Mouse (Mus musculus) lung, postnatal 0 days (tissue): Measurements from ENCODE around the gene Txlng. TPM values are rescaled to one million over a fixed set of nuclear protein-coding genes. Genes with fewer than 3 reads are reported as not detected.

Experiments
- ATAC-seq: fragments of 200-750 bp; cut with Nextera tagmentation; 2 replicates; pipeline ENCODE4 v1.8.0; 2017; ENCODE audit warnings: moderate library complexity
- DNase-seq: peaks from one replicate; pipeline ENCODE4 v3.0.0-alpha.2; 2016; ENCODE audit warnings: low spot score
- H3K27ac ChIP-seq: fragments of 300-500 bp; sonication (generic); 2 replicates; pipeline ENCODE4 v1.5.1; 2014; ENCODE audit warnings: antibody characterized with exemption, mild to moderate bottlenecking, low read length, mixed read lengths
- H3K27me3 ChIP-seq: fragments of 300-500 bp; sonication (generic); replicated peaks from 2 replicates; pipeline ENCODE4 v1.6.1; 2014; ENCODE audit warnings: low read length, mixed read lengths; ENCODE audit not compliant: insufficient read depth
- H3K36me3 ChIP-seq: fragments of 300-500 bp; sonication (generic); 2 replicates; pipeline ENCODE4 v1.6.1; 2014; ENCODE audit warnings: low read length, mixed read lengths; ENCODE audit not compliant: insufficient read depth
- H3K4me1 ChIP-seq: fragments of 300-500 bp; sonication (generic); 2 replicates; pipeline ENCODE4 v1.6.1; 2014; ENCODE audit warnings: antibody characterized with exemption, low read depth, low read length, mixed read lengths; ENCODE audit not compliant: insufficient read depth
- H3K4me2 ChIP-seq: fragments of 300-500 bp; sonication (generic); replicated peaks from 2 replicates; pipeline ENCODE4 v1.6.1; 2014; ENCODE audit warnings: low read depth, mild to moderate bottlenecking, low read length, moderate library complexity, mixed read lengths
- H3K4me3 ChIP-seq: fragments of 300-500 bp; sonication (generic); 2 replicates; pipeline ENCODE4 v1.5.1; 2014; ENCODE audit warnings: low read depth, low read length
- H3K9ac ChIP-seq: fragments of 300-500 bp; sonication (generic); replicated peaks from 2 replicates; pipeline ENCODE4 v1.6.1; 2014; ENCODE audit warnings: low read depth, mild to moderate bottlenecking
- H3K9me3 ChIP-seq: fragments of 300-500 bp; sonication (generic); 2 replicates; pipeline ENCODE4 v1.6.1; 2016; ENCODE audit warnings: low read length, mixed read lengths
- CTCF ChIP-seq: IDR thresholded peaks from 2 replicates; pipeline ENCODE4 v1.5.1; 2016; ENCODE audit warnings: antibody characterized with exemption, mild to moderate bottlenecking
- EP300 ChIP-seq: IDR thresholded peaks from 2 replicates; pipeline ENCODE4 v1.6.1; 2016; ENCODE audit warnings: antibody characterized with exemption, mild to moderate bottlenecking, control low read depth
- WGBS: fragments of 180-500 bp; shearing (Covaris S2); extraction: QIAGEN DNeasy Blood & Tissue Kit; methylation state at CpG from one replicate; pipeline ENCODE4 v1.1.7; 2014; 5-methylcytosine and 5-hydroxymethylcytosine counted together
- microRNA counts: library from miRNA; unstranded; fragments of <30 nt; microRNA quantifications from one replicate; lab custom pipeline; 2015
- microRNA-seq: library from miRNA; unstranded; fragments of <30 nt; microRNA quantifications from one replicate; pipeline ENCODE4, GENCODE M21; 2016
- polyA plus RNA-seq: library from polyadenylated mRNA; unstranded; fragments of >200 nt; fragmentation: Nextera tagmentation; extraction: Ambion mirVana; gene quantifications from 2 replicates; pipeline ENCODE4 v1.2.1, GENCODE M21; 2015

The Txlng gene
- polyA plus RNA-seq, 1 experiment from 2014 or later = 11.5 TPM

GRCm38 (mm10) chrX:162754314-162754713 is 74.9 kb downstream of the Txlng start:
- DNase-seq (no peak), ATAC-seq (no peak)
- Histone ChIP-seq H3K9me3 (no peaks in the 10 kb centered on the region), H3K36me3 (no peaks in the 10 kb centered on the region), H3K4me3 (no peak overlapping the region), H3K9ac (no peak overlapping the region), H3K4me1 (no peaks in the 10 kb centered on the region), H3K4me2 (no peak overlapping the region), H3K27ac (no peak overlapping the region), H3K27me3 (no peaks in the 10 kb centered on the region)
- TF ChIP-seq CTCF (no peak), EP300 (no peak)
- WGBS = 87% methylated on average over 4 of the region's 4 CpGs

DNA sequence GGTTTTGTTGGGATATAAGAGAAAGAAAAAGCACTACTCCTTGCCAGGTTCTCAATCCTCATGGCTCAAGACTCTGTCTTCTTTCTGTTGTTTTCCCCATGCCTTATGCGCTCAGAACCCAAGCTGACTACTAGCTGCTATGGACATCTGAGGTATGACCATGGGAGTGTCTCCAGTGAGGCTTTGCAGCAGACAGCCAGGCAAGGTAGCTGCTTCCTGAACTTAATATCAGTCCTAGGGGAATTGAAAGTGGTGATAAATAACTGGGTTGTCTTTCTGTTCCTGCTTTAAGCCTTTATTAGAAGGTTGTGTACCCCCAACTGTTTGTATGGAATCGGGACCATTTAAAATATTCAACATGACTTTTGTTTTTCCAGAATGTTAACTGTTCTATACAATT is 76.8 kb downstream of the Txlng start:
- H3K36me3 ChIP-seq = no peaks in the 10 kb centered on the region
- no peak overlapping the region for H3K9ac ChIP-seq
- H3K27ac ChIP-seq = no peak overlapping the region
- no peak overlapping the region for H3K4me3 ChIP-seq
- WGBS = 98% methylated on average over 2 of the region's 2 CpGs
- DNase-seq (no peak), ATAC-seq (no peak)
- H3K27me3 ChIP-seq = no peaks in the 10 kb centered on the region
- H3K4me2 ChIP-seq = no peak overlapping the region
- no peaks in the 10 kb centered on the region for H3K4me1 ChIP-seq
- TF ChIP-seq EP300 (no peak), CTCF (no peak)
- H3K9me3 ChIP-seq = no peaks in the 10 kb centered on the region

DNA sequence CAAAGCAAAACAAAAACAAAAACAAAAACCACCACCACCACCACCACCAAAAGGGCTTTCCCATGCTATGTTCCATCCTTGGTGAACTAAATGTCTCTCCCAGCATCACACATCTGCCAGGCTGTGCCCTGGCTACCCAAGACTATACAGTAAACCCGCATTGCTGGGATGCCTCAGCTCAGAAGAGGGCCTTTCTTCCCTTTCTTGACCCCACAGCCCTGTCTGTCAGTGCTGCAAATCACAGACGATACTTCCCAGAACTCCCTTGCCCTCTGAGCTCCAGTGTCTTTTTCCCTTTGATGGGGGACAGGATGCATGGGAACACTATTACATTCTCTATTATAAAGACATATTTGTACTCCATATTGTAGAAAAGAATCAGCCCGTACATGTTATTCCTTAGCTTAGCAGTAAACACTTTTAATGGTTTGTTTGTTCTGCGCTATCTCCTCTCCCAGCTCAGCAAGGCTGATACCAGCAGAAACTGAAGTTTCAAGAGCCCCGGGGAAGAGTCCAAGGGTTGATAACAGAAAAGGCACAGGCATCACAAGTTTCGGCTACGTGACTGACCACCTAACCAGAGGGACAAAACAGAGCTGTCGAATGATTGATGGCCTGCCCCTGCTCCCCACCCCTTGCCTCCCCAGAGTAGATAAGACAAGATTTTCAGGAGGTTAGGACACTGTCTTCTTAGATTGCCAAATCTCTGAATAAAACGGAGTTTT is 80.4 kb downstream of the Txlng start:
- Histone ChIP-seq H3K27me3 (no peaks in the 10 kb centered on the region), H3K4me1 (no peaks in the 10 kb centered on the region), H3K9ac (no peak overlapping the region), H3K27ac (no peak overlapping the region), H3K9me3 (no peaks in the 10 kb centered on the region), H3K4me3 (no peak overlapping the region), H3K36me3 (no peaks in the 10 kb centered on the region), H3K4me2 (no peak overlapping the region)
- ATAC-seq (no peak), DNase-seq (peak; percentile 23)
- TF ChIP-seq CTCF (no peak), EP300 (no peak)
- 40% methylated on average over 9 of the region's 9 CpGs for WGBS

- no peaks in the 10 kb centered on the region for H3K9me3 ChIP-seq
- H3K9ac ChIP-seq = no peak overlapping the region
- ATAC-seq = peak; percentile 85
- 18% methylated on average over 9 of the region's 9 CpGs for WGBS
- H3K27ac ChIP-seq = peak overlapping the region; percentile 85
- TF ChIP-seq CTCF (no peak), EP300 (no peak)
- H3K4me2 ChIP-seq = peak overlapping the region; percentile 51
- no peaks in the 10 kb centered on the region for H3K4me1 ChIP-seq
- no peaks in the 10 kb centered on the region for H3K27me3 ChIP-seq
- H3K4me3 ChIP-seq = peak overlapping the region; percentile 37
- no peaks in the 10 kb centered on the region for H3K36me3 ChIP-seq
- DNase-seq = peak; percentile 79
These were observed 93.1 kb downstream of the Txlng start for GRCm38 (mm10) chrX:162736140-162736659.

DNA sequence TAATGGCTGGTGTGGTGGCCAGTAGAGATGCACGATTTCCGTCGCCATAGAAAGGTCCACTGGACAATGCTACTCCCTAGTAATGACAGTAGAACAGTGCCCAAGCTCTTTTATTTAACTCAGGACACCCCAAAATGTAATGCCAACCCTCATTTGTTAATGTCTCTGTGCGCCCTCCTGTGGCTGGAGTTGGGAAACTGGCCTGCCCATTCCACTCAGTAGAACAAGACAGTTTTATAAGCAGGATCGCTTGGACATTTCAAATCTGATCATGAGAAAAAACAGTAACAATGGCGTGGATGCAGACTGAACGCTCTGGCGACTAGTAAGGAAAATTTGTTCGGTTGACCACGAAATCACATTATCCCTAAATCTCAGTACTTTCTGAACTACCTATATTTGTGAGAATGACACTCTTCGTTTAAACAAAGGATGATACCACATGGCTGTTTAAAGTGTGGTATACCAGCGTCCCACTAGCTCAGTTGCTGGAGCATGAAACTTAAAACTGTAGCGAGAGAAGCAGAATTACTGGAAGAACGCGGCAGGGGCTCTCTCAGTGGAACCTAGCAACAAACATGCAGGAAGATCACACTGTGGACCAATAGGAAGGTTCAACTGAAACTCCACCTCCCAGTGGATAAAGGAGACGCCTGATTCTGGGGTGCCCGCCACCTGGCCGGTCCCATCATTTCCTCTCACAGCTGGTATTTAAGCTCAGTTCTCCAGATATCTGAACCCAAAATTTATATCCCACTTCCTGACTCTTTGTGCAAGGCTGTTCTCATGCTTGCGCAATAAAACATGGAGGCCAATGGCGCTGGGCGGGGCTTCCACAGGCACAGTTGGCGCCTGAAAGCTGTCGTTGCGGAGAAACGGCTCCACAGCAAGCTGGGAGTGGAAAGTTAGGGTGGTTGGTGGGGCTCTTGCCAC is 94.0 kb downstream of the Txlng start:
- no peak overlapping the region; the same call in 1 of the 2 replicates for H3K9ac ChIP-seq
- peak; percentile 83 for ATAC-seq

GRCm38 (mm10) chrX:162730031-162730430 is 99.2 kb downstream of the Txlng start:
- Histone ChIP-seq H3K27me3 (no peaks in the 10 kb centered on the region), H3K27ac (no peak overlapping the region), H3K4me3 (no peak overlapping the region), H3K9ac (no peak overlapping the region), H3K9me3 (no peaks in the 10 kb centered on the region), H3K4me2 (no peak overlapping the region), H3K36me3 (no peaks in the 10 kb centered on the region), H3K4me1 (no peaks in the 10 kb centered on the region)
- TF ChIP-seq EP300 (no peak), CTCF (no peak)
- DNase-seq (no peak), ATAC-seq (no peak)
- 64% methylated on average over 4 of the region's 4 CpGs for WGBS

More for the DNA sequence above, 94.0 kb downstream of the Txlng start:
- H3K4me3 ChIP-seq = peak overlapping the region; percentile 37
- no peaks in the 10 kb centered on the region for H3K27me3 ChIP-seq
- no peaks in the 10 kb centered on the region for H3K4me1 ChIP-seq
- no peaks in the 10 kb centered on the region for H3K36me3 ChIP-seq
- H3K27ac ChIP-seq = peak overlapping the region; percentile 85
- no peaks in the 10 kb centered on the region for H3K9me3 ChIP-seq
- DNase-seq = peak; percentile 80
- 24% methylated on average over 25 of the region's 25 CpGs for WGBS
- TF ChIP-seq CTCF (peak; percentile 66), EP300 (no peak)
- H3K4me2 ChIP-seq = peak overlapping the region; percentile 51

MicroRNAs encoded within 50 kb of the gene (microRNA counts, 519-probe panel; counts per million panel counts)
- not detected for microRNA mmu-miR-3473 (lab: Ali Mortazavi, UCI)

Small RNA genes within 50 kb of the gene (microRNA-seq; reads per million reads assigned to microRNA genes)
- gene Mir3473a = not detected

Other genes with a start within 250 kb of the Txlng start
- 1.6 and 2.2 TPM in 2 replicates for gene Reps2, start 185.8 kb downstream of the Txlng start, polyA plus RNA-seq
- gene Rbbp7, start 69.1 kb downstream of the Txlng start, polyA plus RNA-seq = 193 and 201 TPM in 2 replicates
- 49.9 and 56.6 TPM in 2 replicates for gene Syap1, start 59.0 kb upstream of the Txlng start, polyA plus RNA-seq
- gene Ctps2, start 71.8 kb upstream of the Txlng start, polyA plus RNA-seq = 62.0 and 73.1 TPM in 2 replicates
- gene S100g, start 135.1 kb upstream of the Txlng start, polyA plus RNA-seq = 1,178 and 1,226 TPM in 2 replicates